Mouse (Mus musculus) kidney, postnatal 0 days (tissue): ENCODE measurements at regions not wholly inside any gene's neighbourhood (a gene's known extent, or its start where the extent isn't known, plus 50 kb on each side); places are given as distances from the start of the nearest gene placed in this dataset.

Experiments used
- ATAC-seq: fragments of 200-750 bp; cut with Nextera tagmentation; replicated peaks from 2 replicates; pipeline ENCODE4 v1.8.0; 2017; ENCODE audit warnings: low read depth, moderate number of reproducible peaks, moderate TSS enrichment, moderate library complexity; ENCODE audit not compliant: low FRiP score
- DNase-seq: peaks from one replicate; pipeline ENCODE4 v3.0.0-alpha.2; 2016; ENCODE audit warnings: low spot score
- H3K27ac ChIP-seq: fragments of 300-500 bp; sonication (generic); 2 replicates; pipeline ENCODE4 v1.5.1; 2014; ENCODE audit warnings: mild to moderate bottlenecking
- H3K27me3 ChIP-seq: fragments of 300-500 bp; sonication (generic); 2 replicates; pipeline ENCODE4 v1.6.1; 2014; ENCODE audit warnings: low read length, mixed read lengths; ENCODE audit not compliant: insufficient read depth
- H3K36me3 ChIP-seq: fragments of 300-500 bp; sonication (generic); 2 replicates; pipeline ENCODE4 v1.6.1; 2014; ENCODE audit warnings: low read length, mixed read lengths; ENCODE audit not compliant: insufficient read depth
- H3K4me1 ChIP-seq: fragments of 300-500 bp; sonication (generic); replicated peaks from 2 replicates; pipeline ENCODE4 v1.6.1; 2014; ENCODE audit warnings: antibody characterized with exemption, low read length, mixed read lengths; ENCODE audit not compliant: insufficient read depth
- H3K4me2 ChIP-seq: fragments of 300-500 bp; sonication (generic); 2 replicates; pipeline ENCODE4 v1.6.1; 2014; ENCODE audit warnings: mild to moderate bottlenecking, low read length, moderate library complexity, mixed read lengths
- H3K4me3 ChIP-seq: fragments of 300-500 bp; sonication (generic); replicated peaks from 2 replicates; pipeline ENCODE4 v1.5.1; 2014; ENCODE audit warnings: low read depth, low read length
- H3K9ac ChIP-seq: fragments of 300-500 bp; sonication (generic); 2 replicates; pipeline ENCODE4 v1.6.1; 2014; ENCODE audit warnings: low read depth, low read length
- H3K9me3 ChIP-seq: fragments of 300-500 bp; sonication (generic); replicated peaks from 2 replicates; pipeline ENCODE4 v1.6.1; 2016; ENCODE audit warnings: low read length, inconsistent platforms, mixed read lengths
- CTCF ChIP-seq: IDR thresholded peaks from 2 replicates; pipeline ENCODE4 v1.5.1; 2016; ENCODE audit warnings: antibody characterized with exemption, low read depth, mild to moderate bottlenecking, moderate library complexity
- WGBS: fragments of 180-500 bp; shearing (Covaris S2); extraction: QIAGEN DNeasy Blood & Tissue Kit; methylation state at CpG from one replicate; pipeline ENCODE4 v1.1.7; 2014; 5-methylcytosine and 5-hydroxymethylcytosine counted together

- Histone ChIP-seq H3K4me3 (no peak overlapping the region), H3K4me1 (no peaks in the 10 kb centered on the region), H3K27ac (no peak overlapping the region), H3K36me3 (no peaks in the 10 kb centered on the region), H3K9me3 (no peaks in the 10 kb centered on the region), H3K27me3 (no peaks in the 10 kb centered on the region), H3K9ac (no peak overlapping the region), H3K4me2 (no peak overlapping the region)
- no peak for TF ChIP-seq CTCF
- DNase-seq (no peak), ATAC-seq (no peak)
- WGBS: 75% methylated on average over 11 of the region's 11 CpGs
Observed at GRCm38 (mm10) chr6:99953980-99954776, 228.0 kb upstream of the Prok2 start.

DNA sequence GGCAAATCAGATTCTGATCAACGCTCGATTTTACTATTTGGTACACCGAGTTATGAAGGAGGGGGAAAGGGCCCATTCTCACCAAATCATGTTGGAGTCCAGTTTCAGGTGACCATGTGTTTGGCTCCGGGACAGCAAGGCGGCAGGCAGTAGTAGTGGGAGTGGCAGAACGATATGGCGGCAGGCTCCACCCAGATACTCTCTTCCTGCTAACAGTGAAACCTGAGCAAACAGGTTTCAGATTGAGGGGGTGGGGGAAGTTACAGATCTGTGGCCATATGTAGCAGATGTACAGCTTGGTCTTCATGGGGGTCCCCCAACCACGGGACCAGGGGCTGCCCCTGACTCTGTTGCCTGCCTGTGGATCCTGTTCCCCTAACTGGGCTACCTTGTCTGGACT, 224.6 kb upstream of the Prok2 start:
- Histone ChIP-seq H3K9ac (no peak overlapping the region), H3K9me3 (no peaks in the 10 kb centered on the region), H3K4me2 (no peak overlapping the region), H3K4me1 (no peaks in the 10 kb centered on the region), H3K4me3 (no peak overlapping the region), H3K27me3 (no peaks in the 10 kb centered on the region), H3K27ac (no peak overlapping the region), H3K36me3 (no peaks in the 10 kb centered on the region)
- no peak for DNase-seq
- ATAC-seq: no peak
- 86% methylated on average over 8 of the region's 8 CpGs for WGBS
- no peak for TF ChIP-seq CTCF

DNA sequence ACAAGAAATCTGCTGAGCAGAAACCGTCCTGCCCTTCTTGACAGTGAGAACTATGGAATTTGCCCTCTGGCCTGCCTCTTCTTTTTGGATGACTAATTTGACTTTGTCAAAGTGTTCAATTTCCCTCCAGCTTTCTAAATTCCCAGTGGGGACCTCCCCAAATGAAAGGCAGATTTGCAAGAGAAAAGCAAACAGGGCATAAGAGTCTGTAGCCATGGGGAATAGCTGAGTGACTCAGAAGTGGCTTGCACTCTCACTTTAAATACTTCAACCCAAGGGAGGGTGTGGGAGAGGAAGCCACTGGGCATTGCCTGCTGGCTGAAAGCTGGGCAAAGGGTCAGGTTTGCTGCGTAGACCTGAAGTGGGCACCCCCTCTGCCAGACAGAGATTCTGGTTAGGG, 220.7 kb upstream of the Prok2 start:
- WGBS: 43% methylated on average over 2 of the region's 2 CpGs

DNA sequence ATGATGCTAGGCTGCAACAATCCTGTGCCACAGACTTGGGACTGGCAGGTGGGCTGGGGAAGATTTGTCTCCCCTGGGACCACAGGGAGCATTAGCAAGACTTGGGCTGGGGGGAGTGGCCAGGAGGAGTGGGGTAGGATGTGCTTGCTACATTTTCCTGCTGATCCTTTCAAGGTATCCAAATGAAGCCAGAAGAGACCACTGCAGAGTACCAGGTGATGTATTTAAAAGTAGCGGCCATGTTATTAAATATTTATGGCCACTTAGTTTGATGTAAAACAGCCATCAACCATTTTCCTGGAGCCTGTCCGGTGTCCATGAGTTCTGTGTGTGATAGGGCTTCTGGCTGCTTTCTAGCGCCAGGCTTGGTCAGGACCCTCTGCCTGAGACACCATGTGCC, 220.3 kb upstream of the Prok2 start:
- H3K4me1 ChIP-seq: no peaks in the 10 kb centered on the region

More for the DNA sequence above, 220.7 kb upstream of the Prok2 start:
- no peak overlapping the region for H3K4me3 ChIP-seq
- H3K9ac ChIP-seq: no peak overlapping the region
- TF ChIP-seq CTCF: no peak
- H3K27ac ChIP-seq: no peak overlapping the region
- H3K27me3 ChIP-seq: no peaks in the 10 kb centered on the region
- H3K9me3 ChIP-seq: no peaks in the 10 kb centered on the region
- ATAC-seq (no peak), DNase-seq (no peak)
- H3K4me1 ChIP-seq: no peaks in the 10 kb centered on the region
- no peak overlapping the region for H3K4me2 ChIP-seq
- H3K36me3 ChIP-seq: no peaks in the 10 kb centered on the region

DNA sequence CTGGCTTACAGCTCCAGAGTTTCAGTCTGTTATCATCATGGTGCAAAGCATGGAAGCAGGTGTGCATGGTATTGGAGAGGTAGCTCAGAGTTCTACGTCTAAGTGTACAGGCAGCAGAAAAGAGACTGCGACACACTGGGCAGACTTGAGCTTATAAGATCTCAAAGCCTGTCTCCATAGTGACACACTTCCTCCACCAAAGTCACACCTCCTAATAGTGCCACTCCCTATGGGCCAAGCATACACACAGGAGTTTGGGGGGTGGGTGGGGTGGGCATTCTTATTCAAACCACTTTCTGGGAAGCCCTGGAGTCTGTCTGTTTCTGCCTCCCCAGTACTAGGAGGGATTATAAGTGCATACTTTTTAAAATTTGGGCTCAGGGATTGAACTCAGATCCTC, 219.5 kb upstream of the Prok2 start:
- TF ChIP-seq CTCF: no peak

More for the DNA sequence above, 220.3 kb upstream of the Prok2 start:
- H3K9me3 ChIP-seq: no peaks in the 10 kb centered on the region
- DNase-seq (no peak), ATAC-seq (no peak)
- H3K27ac ChIP-seq: no peak overlapping the region
- no peak overlapping the region for H3K4me2 ChIP-seq
- H3K27me3 ChIP-seq: no peaks in the 10 kb centered on the region
- no peaks in the 10 kb centered on the region for H3K36me3 ChIP-seq
- 76% methylated on average over 3 of the region's 3 CpGs for WGBS
- H3K9ac ChIP-seq: no peak overlapping the region
- no peak for TF ChIP-seq CTCF
- H3K4me3 ChIP-seq: no peak overlapping the region

GRCm38 (mm10) chr6:99942958-99943357, 216.8 kb upstream of the Prok2 start:
- Histone ChIP-seq H3K4me2 (no peak overlapping the region), H3K27ac (no peak overlapping the region), H3K4me1 (no peaks in the 10 kb centered on the region; the same call in 1 of the 2 replicates), H3K9ac (no peak overlapping the region), H3K36me3 (no peaks in the 10 kb centered on the region), H3K9me3 (no peaks in the 10 kb centered on the region), H3K4me3 (no peak overlapping the region), H3K27me3 (0 out of 2 replicates have a peak, but pooled peaks cover 7% of the 10 kb centered on the region)
- no peak for DNase-seq
- TF ChIP-seq CTCF: no peak
- WGBS: 69% methylated on average over 1 of the region's 1 CpGs
- no peak for ATAC-seq

More for the DNA sequence above, 219.5 kb upstream of the Prok2 start:
- H3K9me3 ChIP-seq: no peaks in the 10 kb centered on the region
- H3K27me3 ChIP-seq: 0 out of 2 replicates have a peak, but pooled peaks cover 2% of the 10 kb centered on the region
- H3K4me1 ChIP-seq: no peaks in the 10 kb centered on the region
- H3K4me2 ChIP-seq: no peak overlapping the region
- H3K27ac ChIP-seq: no peak overlapping the region
- H3K9ac ChIP-seq: no peak overlapping the region
- H3K36me3 ChIP-seq: no peaks in the 10 kb centered on the region
- DNase-seq (no peak), ATAC-seq (no peak)
- 93% methylated on average over 2 of the region's 2 CpGs for WGBS
- H3K4me3 ChIP-seq: no peak overlapping the region
